Mouse (Mus musculus) left cerebral cortex, adult 2 months (tissue): ENCODE results near the gene 1700024P04Rik. TPM values are rescaled to one million over a fixed set of nuclear protein-coding genes. Genes with fewer than 3 reads are reported as not detected.

Experiments used
- DNase-seq, 2 experiments: peaks; one replicate each; pipeline ENCODE4 v3.0.0; 2021 to 2022; ENCODE audit warnings: low spot score in 2 of 2, mixed read lengths in 1 of 2; ENCODE audit errors: extremely low spot score in 1 of 2
- H3K27ac ChIP-seq: fragments of 200-600 bp; 2 replicates; pipeline ENCODE4 v1.8.1; 2022
- H3K4me3 ChIP-seq: fragments of 200-600 bp; 2 replicates; pipeline ENCODE4 v1.8.1; 2022
- CTCF ChIP-seq: fragments of 200-600 bp; IDR thresholded peaks from 2 replicates; pipeline ENCODE4 v1.8.1; 2022; ENCODE audit warnings: antibody characterized with exemption, mild to moderate bottlenecking, moderate library complexity
- intact Hi-C: fragments of 180-260 bp; cut with DNase I; formaldehyde crosslinking; loops from one replicate; pipeline ENCODE4 v1.15.1; 2025
- long read RNA-seq, 2 experiments: library from polyadenylated mRNA; stranded (forward); transcript quantifications; one replicate each; pipeline ENCODE4 v2.0.0; 2021; ENCODE audit warnings: borderline mapping rate in 2 of 2
- total RNA-seq, 2 experiments: library from RNA; stranded (reverse); gene quantifications; 2 replicates each; pipeline ENCODE4 v1.2.3; 2021

Gene 1700024P04Rik
- total RNA-seq: not detected
- long read RNA-seq, experiment 1: 0 reads
- long read RNA-seq, experiment 2: 0 reads

DNA sequence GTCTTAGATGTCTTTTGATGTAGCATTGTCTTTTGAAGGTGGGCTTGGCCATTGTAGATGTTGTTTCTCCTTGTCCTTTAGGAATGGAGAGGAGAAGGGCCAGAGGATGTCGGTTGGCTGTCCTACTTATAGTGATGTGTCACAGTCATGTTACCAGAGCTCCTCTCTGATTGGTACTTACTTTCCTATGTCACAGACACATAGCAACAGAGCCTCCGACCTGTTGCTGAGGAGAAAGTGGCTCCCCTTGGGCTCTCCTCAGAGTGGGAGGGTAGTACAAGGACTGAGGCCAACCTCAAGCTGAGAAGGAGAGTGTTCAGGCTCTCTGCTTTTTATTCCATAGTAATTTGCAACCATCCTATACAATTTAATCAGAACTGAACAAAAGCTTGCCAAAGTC, at the start of gene 1700024P04Rik:
Gene 1700024P04Rik (minus strand): TSS at position 101 of the 400 bp plus-strand sequence.
- Histone ChIP-seq H3K27ac (no peak within 1 kb of the TSS), H3K4me3 (no peak within 1 kb of the TSS)
- intact Hi-C loops: no loop called here
- DNase-seq: no peak
- TF ChIP-seq CTCF: no peak

DNA sequence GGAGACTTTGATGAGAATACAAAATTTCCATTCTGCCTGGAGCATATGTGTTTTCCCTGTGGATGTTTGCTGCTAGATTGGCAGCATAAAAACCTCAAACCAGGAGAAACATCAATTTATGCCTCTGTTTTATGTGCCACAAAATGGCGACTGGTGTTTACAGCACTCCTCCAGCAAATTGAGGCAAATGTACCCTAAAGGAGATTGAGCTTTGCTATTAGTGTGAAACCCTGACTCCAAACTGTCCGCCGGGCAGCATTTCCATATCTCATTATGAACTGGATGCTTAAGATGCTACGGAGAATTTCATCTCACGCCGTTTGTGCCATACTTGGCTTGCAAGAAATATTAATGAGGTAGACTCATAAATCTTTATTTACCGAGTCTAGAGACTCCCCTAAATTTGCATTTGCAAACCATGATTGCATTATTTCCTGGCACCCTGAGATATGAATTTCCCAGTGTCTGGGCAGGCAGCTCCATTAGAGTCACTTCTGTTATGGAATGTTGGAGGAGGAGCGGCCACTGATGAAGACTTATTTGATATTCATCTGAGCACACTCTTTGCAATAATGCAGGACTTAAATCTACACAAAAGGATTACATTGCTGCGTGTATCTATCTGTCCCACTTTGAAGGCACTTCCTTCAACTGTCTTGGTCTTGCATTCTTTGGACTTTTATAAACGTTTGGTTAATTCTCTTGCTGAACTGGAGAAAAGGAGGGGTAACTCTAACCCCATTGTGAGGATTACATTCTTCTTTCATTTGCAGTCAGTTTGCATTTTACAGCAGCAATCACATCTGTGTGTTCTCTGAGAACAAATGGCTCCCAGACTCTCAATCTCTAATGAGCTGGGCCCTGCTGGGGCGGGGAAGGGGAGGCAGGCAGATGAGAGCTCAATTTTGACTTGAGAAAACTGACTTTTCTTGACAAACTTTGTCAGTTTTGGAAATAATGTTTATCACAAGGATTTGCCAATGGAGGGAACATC, 47.2 kb upstream of the 1700024P04Rik start:
- TF ChIP-seq CTCF: no peak
- no peak for DNase-seq
- H3K27ac ChIP-seq: no peak overlapping the region
- no peak overlapping the region for H3K4me3 ChIP-seq
- intact Hi-C loops: no loop called here

DNA sequence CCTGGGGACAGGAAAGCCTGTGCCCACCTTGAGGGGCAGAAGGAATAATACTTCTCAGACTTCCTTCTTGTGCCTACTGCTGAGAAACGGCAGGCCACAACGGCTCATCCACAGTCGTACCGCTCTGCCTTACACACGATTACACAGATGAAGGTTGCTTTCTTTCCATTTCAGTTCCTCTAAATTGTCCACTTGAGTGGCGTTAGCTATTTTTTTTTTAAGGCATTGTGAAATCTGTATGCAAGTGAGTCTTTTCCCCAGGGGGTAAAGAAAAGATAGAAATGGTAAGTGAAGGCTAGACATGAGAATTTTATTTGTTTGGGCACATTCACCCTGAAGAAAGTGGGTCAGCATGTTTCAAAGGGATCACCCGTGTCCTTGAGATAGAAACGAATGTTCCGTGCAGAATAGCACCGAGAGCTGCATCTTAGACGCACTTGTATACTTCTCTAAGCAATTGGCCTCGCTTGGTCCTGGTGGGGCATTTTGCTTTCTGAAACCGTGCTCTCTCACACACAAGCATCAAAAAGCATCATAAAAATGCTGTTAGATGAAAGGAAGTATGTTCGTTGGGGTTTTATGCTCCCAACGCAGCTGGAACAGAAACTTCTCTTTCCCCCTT, 46.3 kb upstream of the 1700024P04Rik start:
- Histone ChIP-seq H3K4me3 (no peak overlapping the region), H3K27ac (no peak overlapping the region)
- DNase-seq: no peak
- intact Hi-C loops: no loop called here
- TF ChIP-seq CTCF: no peak

DNA sequence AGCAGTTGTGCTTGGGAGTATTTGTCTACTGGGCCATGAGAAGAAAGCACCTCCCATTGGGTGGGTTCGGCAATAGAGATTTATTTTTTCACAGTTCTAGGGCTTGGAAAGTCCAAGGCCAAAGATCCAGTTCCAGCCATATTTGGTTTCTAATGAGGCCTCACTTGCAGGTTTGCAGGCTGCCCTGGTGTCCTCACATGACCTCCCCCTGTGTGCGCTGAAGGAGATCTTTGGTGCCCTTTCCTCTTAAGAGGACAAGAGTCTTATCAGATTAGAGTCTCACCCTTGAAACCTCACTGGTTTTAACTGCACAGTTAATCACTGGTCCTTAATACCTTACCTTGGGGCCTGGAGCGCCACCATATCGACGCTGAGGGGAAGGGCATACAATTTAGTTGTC, 40.9 kb upstream of the 1700024P04Rik start:
- no peak overlapping the region for H3K27ac ChIP-seq
- H3K4me3 ChIP-seq: no peak overlapping the region
- DNase-seq: no peak
- intact Hi-C loops: no loop called here
- TF ChIP-seq CTCF: no peak

DNA sequence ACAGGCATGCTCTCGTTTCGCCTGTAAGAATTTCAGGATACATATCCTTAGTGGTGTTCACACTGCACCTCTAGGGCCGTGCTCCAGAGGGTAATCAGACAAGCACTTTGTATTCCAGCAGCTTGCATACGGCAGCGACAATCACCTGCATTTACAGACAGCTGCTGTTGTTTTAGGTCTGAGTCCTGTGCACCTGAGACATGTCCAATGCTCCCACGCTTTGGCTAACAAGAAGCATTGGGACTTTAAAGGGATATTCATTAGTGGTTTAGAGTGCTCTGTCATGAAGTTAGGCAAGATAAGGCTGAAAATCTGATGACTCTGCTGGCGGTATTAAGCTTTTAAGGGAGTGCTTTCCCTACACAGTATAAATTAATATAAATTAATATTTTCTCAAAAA, 37.7 kb upstream of the 1700024P04Rik start:
- intact Hi-C loops: no loop called here
- no peak for TF ChIP-seq CTCF
- Histone ChIP-seq H3K27ac (no peak overlapping the region), H3K4me3 (no peak overlapping the region)
- DNase-seq: no peak

DNA sequence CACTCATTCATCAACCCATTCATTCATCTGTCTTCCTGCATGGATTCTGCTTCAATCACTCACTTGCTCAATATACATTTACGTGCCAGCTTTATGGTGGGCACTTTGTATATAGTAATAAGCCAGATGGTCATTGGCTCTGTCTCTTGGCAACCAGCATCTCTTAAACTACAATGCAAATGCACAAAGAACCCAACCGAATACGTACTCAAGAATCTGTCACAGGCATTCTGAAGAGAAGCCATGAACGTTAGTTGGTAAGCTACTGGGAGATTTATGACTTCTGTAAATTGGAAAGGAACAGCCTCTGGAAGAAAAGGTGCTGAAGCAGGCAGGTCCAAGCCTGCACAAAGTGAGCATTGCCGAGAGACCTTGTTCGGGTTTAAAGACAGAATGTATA, 36.8 kb upstream of the 1700024P04Rik start:
- no peak for DNase-seq
- Histone ChIP-seq H3K27ac (no peak overlapping the region), H3K4me3 (no peak overlapping the region)
- intact Hi-C loops: no loop called here
- TF ChIP-seq CTCF: no peak

DNA sequence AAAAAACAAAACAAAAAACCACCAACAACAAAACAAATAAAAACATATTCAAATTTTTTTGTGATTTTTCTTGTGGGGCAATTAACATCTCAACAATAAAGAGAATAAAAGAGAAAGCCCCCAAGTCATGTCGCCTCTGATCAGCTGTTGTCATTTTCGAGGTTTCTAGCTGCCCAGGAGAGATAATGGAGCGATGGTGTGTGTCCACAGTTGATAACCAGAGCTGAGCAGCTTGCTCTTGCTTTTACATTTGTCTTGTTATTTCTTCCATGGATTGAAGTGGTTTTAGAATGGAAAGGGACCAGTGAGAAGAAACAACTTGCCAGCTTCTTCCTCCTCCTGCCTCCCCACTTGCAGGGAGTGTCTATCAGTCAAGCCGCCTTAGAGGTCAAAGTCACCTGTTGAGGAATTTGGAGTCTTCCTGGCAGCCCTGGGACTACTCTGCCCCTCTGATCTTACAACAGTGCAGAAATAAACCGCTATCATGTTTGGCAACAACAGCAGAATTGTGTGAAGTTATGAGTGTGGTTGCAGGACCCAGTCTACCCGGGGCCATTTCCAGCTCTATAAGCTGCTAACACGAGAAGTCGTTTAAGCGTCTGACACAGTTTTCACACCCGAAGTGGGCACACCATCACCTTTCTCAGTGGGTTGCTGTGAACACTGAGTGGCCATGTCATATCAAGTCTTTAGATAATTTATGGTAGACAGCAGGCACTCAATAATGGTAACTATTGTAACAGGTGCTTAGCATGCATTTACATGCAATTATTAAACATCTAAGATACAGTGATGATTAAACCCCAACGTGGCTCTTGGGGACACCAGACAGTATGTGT, 35.7 kb upstream of the 1700024P04Rik start:
- intact Hi-C loops: no loop called here
- no peak for DNase-seq
- no peak for TF ChIP-seq CTCF
- H3K27ac ChIP-seq: no peak overlapping the region
- no peak overlapping the region for H3K4me3 ChIP-seq

DNA sequence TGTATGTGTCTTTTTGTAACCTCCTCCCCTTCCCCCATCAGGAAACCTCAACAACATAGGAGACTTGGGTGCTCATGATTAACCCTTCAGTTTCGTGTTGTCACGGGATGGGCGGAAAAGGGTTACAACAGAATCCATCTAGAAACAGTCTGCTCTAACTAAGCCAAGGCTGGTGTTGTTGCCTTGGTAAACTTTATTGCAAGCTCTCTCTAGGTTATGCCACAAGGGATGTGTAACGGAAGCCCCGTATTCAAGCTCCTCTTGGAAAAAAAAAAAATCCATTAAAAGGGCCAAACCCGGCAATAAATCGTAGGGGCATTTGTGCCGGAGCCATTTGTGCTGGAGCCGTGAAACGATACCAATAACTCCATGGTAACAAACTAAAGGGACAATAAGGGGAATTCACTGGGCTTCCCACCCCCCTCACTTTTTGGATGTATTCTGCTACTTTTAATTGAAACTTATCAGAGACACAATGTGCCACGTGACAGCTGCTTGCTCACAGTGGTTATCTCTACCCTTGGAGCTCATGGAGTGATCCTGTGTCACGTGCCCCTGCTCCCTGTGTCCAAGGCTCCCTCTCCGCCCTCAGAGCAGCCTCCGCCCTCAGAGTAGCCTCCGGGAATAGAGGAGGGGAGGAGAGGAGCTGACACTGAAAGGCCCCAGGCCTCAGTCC, 34.3 kb upstream of the 1700024P04Rik start:
- Histone ChIP-seq H3K4me3 (no peak overlapping the region), H3K27ac (no peak overlapping the region)
- DNase-seq: no peak
- intact Hi-C loops: no loop called here
- TF ChIP-seq CTCF: no peak

DNA sequence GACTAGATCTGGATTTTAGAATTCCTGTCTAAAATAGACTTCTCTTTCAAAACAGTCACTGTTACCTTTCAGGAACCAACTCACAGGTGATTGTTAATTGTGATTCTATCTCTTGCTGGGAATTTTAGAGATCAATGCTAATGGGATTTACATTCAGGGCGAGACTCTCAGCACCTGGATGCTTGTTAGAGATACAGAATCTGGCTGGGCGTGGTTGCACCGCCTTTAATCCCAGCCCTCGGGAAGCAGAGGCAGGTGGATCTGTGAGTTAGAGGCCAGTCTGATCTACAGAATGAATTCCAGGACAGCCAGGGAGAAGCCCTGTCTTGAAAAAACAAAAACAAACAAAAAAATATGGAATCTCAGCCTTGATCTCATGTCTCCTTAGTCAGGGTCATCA, 32.3 kb upstream of the 1700024P04Rik start:
- no peak for TF ChIP-seq CTCF
- DNase-seq: no peak
- intact Hi-C loops: no loop called here
- no peak overlapping the region for H3K27ac ChIP-seq
- H3K4me3 ChIP-seq: no peak overlapping the region

DNA sequence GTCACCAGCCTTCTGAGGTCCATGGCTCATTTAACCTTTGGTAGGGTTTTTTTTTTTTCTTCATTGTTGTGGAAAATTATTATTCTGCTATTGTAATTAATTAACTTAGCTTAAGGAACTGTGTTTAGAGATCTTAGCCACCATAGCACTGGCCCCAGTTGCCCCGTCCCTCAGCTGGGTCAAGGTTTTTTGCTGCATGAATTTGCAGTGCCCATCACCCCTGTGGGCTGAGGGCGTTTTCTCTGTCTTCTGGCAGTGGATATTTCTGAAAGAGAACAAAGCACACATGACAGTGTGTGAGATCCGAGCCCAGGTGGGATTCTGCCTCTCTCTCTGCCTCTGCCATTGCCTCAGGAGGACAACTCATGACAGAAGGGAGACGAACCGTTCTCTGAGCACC, 28.5 kb upstream of the 1700024P04Rik start:
- Histone ChIP-seq H3K27ac (no peak overlapping the region), H3K4me3 (no peak overlapping the region)
- intact Hi-C loops: no loop called here
- no peak for TF ChIP-seq CTCF
- no peak for DNase-seq

DNA sequence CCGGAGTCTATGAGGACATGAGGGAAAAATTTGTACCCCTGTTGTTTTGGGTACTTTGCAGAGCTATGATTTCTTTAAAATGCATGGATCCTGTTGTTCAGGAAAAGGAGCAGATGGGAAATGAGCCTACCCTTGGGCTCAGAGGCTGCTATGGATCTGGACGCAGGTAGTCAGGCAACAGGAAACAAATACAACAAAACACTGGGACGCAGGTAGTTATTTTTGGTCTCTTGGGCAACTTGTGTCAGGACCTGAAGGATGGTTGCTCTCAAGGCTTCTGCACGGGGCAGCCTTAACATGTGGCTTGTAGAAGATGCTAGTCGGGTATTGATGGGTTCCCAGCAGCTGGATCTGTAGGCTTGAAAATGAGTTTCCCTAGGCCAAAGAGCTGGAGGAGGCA, 23.6 kb upstream of the 1700024P04Rik start:
- intact Hi-C loops: no loop called here
- no peak for DNase-seq
- Histone ChIP-seq H3K27ac (no peak overlapping the region), H3K4me3 (no peak overlapping the region)
- TF ChIP-seq CTCF: no peak
